Mouse (Mus musculus) embryonic fibroblast, embryonic 13.5 days (primary cell): ENCODE results near the gene Pdss2.

ENCODE experiments used
- CTCF ChIP-seq: IDR thresholded peaks from 2 replicates; pipeline ENCODE4 v1.5.1; 2011; ENCODE audit warnings: mild to moderate bottlenecking, control low read depth, low read length, moderate library complexity, borderline replicate concordance; ENCODE audit not compliant: insufficient read depth
- POLR2A ChIP-seq: IDR thresholded peaks from 2 replicates; pipeline ENCODE4 v1.6.1; 2011; ENCODE audit warnings: low read depth, mild to moderate bottlenecking, control low read depth, low read length, moderate library complexity

- TF ChIP-seq CTCF, result no peak
- no peak for TF ChIP-seq POLR2A
Measured at GRCm38 (mm10) chr10:43502599-43502998, 281.3 kb downstream of the Pdss2 start.
